Mouse (Mus musculus): ENCODE results near the gene Syde1.

Gene Syde1

GRCm38 (mm10) chr10:78575105-78575632 lies 16.6 kb downstream of the Syde1 start:
- DNase-seq, result no peak

- DNase-seq, result peak; percentile 95
Measured at GRCm38 (mm10) chr10:78574250-78575104, 17.3 kb downstream of the Syde1 start, which contains the start of gene Ilvbl. TSS of gene Ilvbl (plus strand) at chr10:78574346.

- DNase-seq, result no peak
Measured at GRCm38 (mm10) chr10:78573226-78573625, 18.5 kb downstream of the Syde1 start.

GRCm38 (mm10) chr10:78570897-78571296 lies 20.9 kb downstream of the Syde1 start:
- no peak for DNase-seq

GRCm38 (mm10) chr10:78570416-78570815 lies 21.3 kb downstream of the Syde1 start:
- DNase-seq, result no peak

GRCm38 (mm10) chr10:78569686-78570085 lies 22.1 kb downstream of the Syde1 start:
- no peak for DNase-seq

GRCm38 (mm10) chr10:78569191-78569590 lies 22.6 kb downstream of the Syde1 start:
- no peak for DNase-seq

- DNase-seq, result no peak
Measured at GRCm38 (mm10) chr10:78565070-78565469, 26.7 kb downstream of the Syde1 start.

- DNase-seq, result peak; percentile 6
Measured at GRCm38 (mm10) chr10:78540943-78541342, 50.8 kb downstream of the Syde1 start.

Data from layer of hippocampus, adult 9-11 months (tissue).